Mouse (Mus musculus): Measurements from ENCODE around the gene Bsx. TPM values are rescaled to one million over a fixed set of nuclear protein-coding genes. Genes with fewer than 3 reads are reported as not detected.

Bsx gene
- total RNA-seq (2021) = under 1 TPM in 1 of 2 experiments, not detected in 1; 0.12 TPM

DNA sequence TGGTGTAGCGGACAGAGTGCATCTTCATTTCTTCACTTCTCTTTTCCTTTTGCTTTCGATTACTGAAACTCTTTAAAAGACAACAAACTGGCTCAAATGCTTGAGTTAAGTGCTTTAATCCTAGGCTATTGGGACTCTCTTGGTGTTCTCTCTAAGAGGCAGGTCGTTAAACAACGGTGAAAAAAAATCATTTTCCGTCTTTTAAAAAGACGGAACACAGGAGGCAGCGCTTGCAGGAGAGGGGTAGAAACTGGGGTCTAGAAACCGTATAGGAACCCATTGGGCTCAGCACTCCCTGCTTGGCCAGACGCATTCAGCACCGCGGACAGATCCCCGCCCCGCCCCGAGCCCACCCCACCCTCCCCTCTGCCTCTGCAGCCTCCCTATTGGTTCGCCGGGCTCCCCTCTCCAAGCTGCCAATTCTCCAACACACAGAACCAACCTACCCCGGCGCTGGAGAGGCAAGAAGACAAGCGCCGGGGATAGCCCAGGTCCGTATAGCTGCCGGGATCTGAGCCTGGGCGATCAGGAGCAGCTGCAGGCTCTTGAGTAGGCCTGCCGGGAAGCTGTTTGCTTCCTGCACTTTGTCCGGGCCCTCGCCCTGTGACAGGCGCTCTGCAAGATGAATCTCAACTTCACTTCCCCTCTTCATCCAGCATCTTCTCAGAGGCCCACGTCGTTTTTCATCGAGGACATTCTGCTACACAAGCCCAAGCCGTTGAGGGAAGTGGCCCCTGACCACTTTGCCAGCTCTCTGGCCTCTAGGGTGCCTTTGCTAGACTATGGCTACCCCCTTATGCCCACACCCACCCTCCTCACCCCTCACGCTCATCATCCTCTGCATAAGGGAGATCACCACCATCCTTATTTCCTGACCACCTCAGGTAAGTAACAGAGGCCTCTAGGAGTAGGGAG, at the start of gene Bsx:
Gene Bsx, plus strand, starts transcription at position 572 of the 915 bp plus-strand sequence.
- DNase-seq (ENCODE audit: extremely low spot score in 1 of 2, low spot score in 1 of 2) = peak in 1 of 2 experiments; percentile 35

DNA sequence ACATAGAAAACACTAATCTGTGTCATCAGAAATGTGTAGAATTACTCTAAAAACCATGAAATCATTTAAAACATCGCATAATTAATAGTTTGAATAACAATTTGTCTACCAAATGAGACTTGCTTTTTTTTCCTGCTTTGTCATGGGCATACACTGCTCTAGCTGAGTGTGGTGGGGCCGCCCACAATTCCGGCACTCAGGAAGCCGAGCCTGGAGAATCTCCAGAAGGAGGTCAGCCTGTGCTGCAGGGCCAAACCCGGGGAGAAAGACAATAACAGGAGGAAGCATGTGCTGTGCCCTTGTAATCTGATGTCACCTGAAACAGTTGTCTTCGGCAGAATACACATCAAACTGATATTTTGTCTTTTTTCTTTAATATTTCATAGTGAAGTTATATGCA, 48.3 kb upstream of the Bsx start:
- DNase-seq (ENCODE audit: extremely low spot score in 1 of 2, low spot score in 1 of 2) = no peak

DNA sequence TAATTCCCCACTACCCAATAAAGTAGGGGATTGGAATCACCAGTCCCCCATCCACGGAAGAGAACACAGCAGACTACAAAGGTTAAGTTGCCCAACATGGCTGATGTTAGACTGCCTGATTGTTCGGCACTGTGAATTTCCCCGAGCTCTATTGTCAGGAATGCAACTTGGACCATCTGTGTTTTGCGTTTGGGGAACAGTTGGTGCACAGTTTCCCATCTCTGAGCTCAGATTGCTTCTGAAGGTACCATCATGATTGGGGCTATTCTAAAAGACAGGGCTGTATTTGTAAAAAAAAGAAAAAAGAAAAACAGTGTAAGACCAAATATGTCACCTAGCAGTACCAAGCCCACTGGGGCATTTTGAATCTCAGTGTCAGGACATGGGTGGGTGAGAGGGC, 46.6 kb upstream of the Bsx start:
- DNase-seq (ENCODE audit: extremely low spot score in 1 of 2, low spot score in 1 of 2) = no peak

DNA sequence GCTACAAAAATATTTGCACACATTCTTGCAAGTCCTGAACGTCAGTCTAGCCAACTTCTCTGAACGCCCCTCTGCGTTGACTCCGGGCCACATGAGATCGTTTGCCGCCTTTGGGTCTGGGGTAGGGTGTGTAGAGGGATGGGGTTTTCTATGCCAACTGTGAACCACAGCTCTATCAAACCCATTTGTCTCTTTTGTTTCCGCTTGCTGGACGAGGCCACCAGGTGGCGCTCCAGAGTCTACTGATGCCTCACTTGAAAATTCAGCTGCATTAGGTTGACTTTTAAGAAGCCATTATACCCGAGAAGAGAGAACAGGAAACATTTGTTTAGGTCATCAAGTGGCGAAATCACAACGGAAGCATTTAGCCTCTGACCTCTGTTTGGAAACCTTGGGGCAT, 39.4 kb upstream of the Bsx start:
- peak; percentile 78 to 97 for DNase-seq (ENCODE audit: extremely low spot score in 1 of 2, low spot score in 1 of 2)

DNA sequence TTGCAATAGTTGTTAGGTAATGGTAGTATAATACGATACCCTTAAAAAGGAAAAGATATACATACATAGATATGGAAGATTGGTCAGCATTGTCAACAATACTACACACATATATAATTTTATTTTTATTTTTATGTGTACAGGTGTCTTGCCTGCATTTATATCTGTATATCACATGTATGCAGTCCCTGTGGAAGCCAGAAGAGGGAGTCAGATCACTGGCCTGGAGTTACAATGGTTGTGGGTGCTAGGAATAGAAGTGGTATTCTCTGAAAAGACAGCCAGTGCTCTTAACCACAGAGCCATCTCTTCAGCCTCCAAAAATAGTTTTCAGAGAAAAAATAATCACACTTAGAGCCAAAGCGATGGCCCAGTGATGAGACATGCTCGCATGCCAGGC, 37.2 kb upstream of the Bsx start:
- DNase-seq (ENCODE audit: extremely low spot score in 1 of 2, low spot score in 1 of 2) = no peak

DNA sequence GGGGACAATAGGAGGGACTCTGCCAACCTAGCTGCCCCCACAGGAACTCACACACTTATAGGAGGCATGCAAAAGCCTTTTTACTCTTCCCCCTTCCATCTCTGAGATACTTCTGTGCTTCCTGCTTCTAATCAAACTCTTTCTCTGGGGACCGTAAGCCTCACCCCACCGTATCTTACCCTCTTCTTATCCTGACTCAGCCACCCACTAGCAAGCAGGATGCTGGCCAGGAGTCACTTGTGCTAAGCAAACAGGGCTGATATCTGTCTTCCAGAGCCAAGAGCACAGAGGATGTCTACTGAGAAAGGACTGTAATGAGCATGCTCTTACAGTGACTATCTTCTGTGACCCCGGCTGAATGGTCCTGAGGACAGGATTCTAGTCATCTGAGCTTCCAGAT, 34.3 kb upstream of the Bsx start:
- no peak for DNase-seq (ENCODE audit: extremely low spot score in 1 of 2, low spot score in 1 of 2)

DNA sequence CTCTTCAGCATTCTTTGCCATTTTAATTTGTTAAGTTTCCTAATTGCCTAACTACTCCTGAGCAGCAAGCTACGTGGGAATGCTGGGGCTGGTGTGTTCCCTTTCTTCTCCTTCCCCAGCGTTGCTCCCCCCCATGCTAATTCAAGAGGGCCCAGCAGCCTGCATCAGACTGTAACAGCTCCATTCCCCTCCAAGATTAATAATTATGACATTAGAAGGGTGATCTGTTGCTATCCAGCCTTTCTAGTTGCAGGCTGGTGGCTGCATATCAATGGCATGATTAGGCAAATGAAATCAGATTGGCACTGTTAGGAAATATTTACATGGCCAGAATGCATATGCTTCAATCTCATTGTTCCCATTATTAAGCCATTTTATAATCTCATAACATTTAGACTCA, 22.4 kb upstream of the Bsx start:
- no peak for DNase-seq (ENCODE audit: extremely low spot score in 1 of 2, low spot score in 1 of 2)

DNA sequence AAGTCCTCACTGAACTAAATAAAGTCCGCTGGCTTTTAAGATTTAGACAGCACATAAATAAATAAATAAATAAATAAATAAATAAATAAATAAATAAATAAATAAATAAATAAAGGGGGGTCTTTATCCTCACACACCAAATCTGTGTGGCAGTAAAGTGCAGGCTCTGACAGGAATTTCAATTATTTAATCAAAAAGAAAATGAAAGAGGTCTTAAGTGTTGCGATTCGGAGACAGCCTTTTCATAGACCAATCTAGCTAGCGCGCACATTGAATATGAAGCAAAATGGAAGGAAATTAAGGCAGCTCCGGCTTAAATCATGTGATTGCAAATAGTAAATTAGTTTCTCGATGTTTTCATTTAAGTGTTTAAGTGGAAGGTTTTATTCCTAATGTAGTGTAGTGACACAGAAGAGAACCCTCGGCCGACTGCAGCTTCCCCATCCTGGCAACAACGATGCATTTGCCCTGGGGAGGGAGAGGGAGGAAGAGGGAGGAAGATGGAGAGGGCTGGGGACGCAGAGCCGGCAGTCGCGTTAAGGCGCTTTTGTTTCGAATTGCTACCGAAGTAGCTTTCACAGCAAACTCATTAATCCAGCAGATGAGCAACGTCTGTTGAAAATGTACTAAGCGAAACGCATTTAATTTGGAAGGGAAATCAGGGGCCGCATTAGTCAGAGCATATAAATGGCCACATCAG, 15.3 kb upstream of the Bsx start:
- DNase-seq (ENCODE audit: extremely low spot score in 1 of 2, low spot score in 1 of 2) = no peak

DNA sequence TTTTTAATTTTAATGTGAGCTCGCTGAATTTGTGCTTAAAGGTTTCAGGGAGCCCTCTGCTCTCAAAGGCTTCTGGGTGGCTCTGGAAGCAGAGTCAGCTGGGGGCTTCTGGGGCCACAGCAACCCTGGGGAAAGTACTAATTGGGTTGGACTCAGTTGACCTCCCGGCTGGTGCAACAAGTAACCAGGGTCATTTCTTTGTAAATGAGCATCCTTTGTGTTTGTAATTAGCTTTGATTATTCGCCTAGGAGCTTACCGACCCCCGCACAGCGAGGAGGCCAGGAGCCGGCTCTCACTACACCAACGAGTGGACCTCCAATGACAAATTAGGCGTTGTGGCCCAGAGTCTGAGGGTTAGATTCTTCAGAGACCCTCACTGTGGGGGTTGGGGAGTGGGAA, 14.7 kb upstream of the Bsx start:
- no peak for DNase-seq (ENCODE audit: extremely low spot score in 1 of 2, low spot score in 1 of 2)

DNA sequence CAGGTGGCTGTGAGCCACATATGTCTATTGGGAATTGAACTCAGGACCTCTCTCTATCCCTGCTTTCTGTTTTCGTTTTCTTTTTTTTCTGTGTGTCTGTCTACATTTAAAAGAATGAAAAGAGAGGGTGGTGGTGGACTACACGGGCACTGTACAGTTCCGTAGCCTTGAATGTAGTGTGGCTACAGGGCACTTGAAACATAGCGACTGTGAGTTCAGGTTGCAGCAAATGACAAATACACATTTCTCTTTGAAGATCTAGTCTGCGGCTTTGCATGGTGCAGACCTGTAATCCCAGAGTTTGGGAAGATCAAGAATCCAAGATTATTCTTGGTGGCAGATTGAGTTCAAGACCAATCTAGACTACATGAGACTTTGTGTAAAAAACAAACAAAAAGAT, 3.6 kb upstream of the Bsx start:
- no peak for DNase-seq (ENCODE audit: extremely low spot score in 1 of 2, low spot score in 1 of 2)

DNA sequence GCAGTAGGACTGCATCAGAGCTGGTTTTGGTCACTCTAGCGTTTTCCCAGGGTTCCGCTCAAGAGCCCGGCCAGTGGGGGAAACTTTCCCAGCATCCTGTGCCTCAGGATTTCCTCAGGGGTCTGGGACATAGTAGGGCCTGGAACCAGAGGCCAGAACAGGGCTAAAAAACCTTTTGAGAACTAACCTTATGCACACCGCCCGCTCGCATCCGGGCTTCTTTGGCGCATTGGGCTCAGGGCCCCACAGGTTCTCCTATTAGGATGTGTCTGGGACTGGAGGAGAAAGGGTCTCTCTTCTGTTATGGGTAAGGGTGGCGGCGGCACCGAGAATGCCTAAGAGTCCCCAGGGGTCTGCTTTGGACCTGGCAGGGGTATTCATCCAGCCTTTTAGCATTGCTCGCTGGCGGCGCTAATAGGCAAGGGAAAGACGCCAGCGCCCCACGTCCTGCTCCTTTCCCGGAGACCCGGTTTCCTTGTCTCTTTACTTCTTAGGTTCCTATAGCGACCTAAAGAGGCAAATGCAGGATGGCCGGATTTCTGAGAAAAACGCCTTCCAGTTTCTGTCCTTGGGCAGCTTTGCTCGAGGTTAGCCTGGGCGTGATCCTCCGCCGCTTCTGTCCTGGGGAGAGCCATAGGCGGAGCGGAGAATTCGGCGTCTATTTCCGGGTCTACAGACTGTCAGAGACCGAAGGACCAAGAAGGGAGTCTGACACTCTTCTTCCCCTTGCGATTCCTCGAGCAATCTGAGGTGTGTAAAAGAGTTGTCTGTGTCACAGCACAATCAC, 2.4 kb upstream of the Bsx start:
- no peak for DNase-seq (ENCODE audit: extremely low spot score in 1 of 2, low spot score in 1 of 2)

DNA sequence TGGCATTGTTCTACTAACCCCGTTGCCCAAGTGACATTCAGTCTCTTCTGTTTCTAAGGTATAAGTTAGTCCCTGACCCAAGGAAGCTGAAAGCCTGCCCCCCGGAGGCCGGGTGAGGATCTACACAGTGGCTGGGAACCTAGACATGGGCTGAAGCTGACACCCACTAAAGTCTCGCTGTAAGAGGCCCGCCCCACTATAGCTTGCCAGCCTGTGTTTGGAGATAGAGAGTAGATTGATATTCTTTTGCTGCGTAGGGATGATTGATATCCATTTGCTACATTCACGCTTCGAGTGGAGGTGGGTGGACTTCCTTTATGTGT, 1.8 kb upstream of the Bsx start:
- DNase-seq (ENCODE audit: extremely low spot score in 1 of 2, low spot score in 1 of 2) = peak in 1 of 2 experiments; percentile 19

DNA sequence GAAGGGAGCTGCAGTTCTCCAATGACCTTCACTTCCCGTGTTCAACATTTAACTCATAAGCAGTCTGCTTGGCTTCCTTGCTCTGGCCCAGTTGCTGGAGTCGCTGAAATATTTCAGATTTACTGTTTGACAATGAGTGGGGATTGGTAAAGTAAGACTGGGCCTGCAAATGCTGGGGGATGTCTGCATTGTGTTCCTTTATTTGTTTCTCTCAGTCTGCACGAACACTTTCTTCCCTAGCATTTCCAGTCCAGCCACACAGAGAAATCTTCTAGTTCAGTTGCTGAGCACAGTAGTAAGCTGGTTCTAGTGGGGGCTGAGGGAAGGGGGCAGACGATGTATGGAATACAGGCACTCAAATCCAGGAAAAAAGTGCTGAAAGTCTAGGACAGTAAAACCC, 1.0 kb downstream of the Bsx start:
- no peak for DNase-seq (ENCODE audit: extremely low spot score in 1 of 2, low spot score in 1 of 2)

DNA sequence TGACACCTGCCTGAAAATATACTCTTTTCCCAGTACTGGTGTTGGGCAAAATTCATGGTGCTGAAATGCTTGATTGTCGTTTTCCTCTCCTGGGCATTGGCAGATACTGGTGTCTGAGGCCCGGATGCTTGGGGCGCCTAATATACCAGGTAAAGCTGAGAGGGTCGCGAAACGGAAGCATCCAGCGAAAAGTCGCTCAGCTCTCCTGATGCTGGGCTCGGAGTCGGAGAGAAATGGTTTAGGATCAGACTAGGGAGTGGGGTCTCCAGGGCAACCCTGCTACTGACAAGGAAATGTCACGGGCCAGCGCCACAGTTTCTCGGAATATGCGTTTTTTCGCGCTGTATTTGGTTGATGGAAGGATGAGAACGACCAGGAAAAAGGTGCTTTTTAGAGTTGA, 1.5 kb downstream of the Bsx start:
- no peak for DNase-seq (ENCODE audit: extremely low spot score in 1 of 2, low spot score in 1 of 2)

DNA sequence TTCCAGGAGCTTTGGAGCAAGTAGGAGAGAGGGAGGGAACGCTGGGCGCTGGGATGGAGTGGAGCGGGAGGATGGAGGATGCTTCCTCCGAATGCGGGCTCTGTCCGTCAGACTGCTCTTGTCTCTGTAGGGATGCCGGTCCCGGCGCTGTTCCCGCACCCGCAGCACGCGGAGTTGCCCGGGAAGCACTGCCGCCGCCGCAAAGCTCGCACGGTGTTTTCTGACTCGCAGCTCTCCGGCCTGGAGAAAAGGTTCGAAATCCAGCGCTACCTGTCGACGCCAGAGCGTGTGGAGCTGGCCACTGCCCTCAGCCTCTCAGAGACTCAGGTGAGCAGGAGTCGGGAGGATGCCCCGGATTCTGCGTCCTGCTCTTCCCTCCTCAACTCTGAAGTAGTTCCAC, 2.2 kb downstream of the Bsx start:
- DNase-seq (ENCODE audit: extremely low spot score in 1 of 2, low spot score in 1 of 2) = no peak

DNA sequence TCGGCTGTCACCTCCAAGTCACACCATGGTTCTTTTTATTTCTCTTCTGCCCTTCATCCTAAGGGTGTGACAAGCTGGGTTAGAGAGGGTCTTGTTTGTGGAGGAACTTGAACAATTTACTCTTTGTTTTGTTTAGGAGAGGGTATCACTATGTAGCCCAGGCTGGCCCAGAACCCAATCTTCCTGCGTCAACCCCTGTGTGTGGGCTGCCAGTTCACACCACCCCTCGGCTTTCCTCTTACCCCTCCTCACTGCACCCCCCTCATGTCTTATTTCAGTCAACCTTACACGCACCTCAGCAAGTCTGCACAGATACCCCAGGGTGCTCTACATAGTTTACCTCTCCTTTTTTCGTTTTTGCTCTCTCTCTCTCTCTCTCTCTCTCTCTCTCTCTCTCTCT, 2.8 kb downstream of the Bsx start:
- DNase-seq (ENCODE audit: extremely low spot score in 1 of 2, low spot score in 1 of 2) = no peak

DNA sequence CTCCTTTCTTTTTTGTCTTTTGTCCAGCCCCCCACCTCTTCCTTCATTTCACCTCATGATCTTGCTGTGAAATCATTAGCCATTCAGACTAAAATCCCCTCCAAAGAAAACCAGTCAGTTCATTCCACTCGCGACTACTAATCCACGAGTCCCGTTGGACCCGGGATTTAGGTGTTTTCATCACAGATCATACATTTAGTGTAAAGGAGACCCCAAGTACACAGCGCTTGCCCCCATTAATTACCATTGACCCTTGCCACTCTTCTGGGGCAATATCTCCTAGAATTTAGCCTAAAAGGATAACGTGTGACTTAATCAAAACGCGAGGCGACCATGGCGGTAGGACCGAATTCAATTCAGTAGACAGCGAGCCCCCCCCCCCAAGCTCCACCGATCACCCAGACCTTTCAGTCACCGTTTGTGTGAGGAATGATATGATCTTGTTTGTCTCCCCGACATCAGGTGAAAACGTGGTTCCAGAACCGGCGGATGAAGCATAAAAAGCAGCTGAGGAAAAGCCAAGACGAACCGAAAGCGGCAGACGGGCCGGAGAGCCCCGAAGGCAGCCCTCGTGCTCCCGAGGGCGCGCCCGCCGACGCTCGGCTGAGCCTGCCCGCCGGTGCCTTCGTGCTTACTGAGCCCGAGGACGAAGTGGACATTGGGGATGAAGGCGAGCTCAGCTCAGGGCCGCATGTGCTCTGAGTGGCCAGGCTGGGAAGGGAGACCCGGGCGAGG, 3.4 kb downstream of the Bsx start:
- DNase-seq (ENCODE audit: extremely low spot score in 1 of 2, low spot score in 1 of 2) = no peak

DNA sequence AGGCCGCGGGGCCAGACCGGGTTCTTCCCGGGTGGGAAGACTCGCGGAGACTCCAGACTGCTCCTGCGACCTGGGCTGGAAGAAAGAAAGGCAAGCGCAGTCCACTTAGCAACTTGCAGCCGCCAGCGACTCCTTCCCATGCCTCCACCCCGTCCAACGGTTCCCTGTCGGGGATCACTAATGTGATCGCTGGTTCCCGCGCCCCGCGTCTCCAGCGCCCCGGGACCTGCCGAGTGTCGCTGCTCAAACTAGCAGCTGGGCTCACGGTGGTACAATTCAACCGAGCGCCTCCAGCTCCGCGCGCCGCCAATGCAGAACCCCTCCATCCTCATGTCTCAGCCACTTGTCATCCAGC, 3.9 kb downstream of the Bsx start:
- DNase-seq (ENCODE audit: extremely low spot score in 1 of 2, low spot score in 1 of 2) = no peak

DNA sequence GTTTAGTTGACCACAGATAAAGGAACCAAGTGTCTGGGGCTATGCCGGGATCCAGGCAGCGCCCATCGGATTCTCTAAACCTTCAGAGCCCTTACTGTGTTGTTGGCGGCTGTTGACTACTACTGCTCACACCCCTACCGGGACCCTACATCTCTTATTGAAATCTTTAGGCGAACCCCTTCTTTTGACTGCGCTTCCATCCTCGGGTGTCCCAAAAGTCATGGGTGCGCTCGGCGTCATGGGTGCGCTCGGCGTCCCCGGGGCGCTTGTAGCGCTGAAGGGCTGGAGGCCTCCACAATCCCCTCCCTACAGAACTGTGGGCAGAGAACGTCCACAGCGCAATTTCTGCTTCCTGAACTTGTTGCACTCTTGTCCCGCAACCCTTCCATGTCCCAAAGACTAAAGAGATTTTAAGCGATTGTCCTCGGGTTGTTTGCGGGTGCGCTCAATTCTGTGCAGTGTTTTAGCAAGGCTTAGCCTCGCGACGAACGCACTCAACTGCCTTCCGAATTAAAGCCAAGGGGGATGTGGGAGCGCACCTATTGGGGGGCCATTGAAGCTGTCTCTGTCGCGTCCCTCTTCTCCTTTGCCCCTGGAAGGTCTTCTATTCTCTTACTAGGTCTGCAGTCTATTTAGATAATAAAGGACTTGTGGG, 4.5 kb downstream of the Bsx start:
- DNase-seq (ENCODE audit: extremely low spot score in 1 of 2, low spot score in 1 of 2) = no peak

DNA sequence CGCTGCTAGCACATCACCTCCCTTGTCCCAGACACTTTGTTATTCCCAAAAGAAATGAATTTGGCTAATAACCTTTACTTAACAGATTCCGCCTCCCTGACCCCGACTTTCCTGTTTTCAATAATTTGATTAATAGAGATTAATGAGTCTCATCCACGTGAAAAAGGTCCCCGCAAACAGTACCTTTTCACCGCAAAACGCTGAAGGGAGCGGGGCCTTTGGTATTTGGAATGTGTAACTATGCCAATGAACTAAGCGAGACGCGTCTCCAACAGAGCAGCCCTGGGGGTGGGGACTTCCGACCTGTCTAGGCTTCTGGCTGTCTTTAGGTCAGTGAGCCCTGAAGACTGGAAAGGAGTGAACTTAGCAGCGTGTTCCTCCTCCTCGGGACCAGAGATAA, 5.1 kb downstream of the Bsx start:
- DNase-seq (ENCODE audit: extremely low spot score in 1 of 2, low spot score in 1 of 2) = no peak
